Mouse (Mus musculus): ENCODE data around the gene Olfr455.

Olfr455 gene

DNA sequence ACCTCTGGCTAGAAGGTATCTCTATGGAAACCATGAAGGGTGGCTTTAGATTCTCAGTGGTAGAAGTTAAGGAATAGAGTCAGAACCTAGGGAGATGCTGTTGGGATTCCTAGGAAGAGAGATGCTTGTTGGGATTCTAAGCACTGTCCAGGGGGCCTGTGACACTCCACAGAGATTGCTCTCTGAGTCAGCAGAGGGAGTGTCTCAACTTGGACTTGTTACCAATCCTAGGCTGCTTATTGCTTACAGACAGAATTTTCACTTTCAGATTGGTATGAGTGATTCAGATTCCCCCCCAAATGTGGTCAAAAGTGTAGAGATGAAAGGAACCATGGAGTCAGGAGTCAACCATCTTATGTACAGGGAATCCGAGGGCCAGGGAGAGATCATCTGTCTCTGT is 57.7 kb downstream of the Olfr455 start:
- no peak for DNase-seq (ENCODE audit: extremely low spot score, low spot score)

DNA sequence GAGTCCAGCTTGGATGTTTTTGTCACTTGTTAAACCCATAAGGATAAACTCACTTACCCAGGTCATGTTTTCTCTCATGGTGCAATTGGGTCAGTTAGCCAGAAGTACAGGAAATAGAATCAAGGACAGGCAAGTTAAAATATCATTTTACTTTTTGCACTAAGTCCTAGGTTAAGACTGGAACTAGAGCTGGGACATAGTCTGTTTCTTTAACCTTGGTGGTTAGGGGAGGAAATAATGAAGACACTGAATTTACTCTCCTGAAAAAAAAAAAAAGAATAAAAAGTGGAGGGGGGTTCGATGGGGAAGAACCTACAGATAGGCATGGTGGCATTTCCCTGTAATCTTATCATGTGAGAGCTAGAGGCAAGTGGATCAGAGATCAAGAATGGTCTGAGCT is 60.3 kb downstream of the Olfr455 start, which contains the start of gene Olfr456:
TSS of gene Olfr456 (minus strand) at position 101 of the 400 bp plus-strand sequence.
- no peak for DNase-seq (ENCODE audit: extremely low spot score, low spot score)
